Mouse (Mus musculus): Measurements from ENCODE around the gene Lrrc15. TPM values are rescaled to one million over a fixed set of nuclear protein-coding genes. Genes with fewer than 3 reads are reported as not detected.
A peak's percentile ranks its signal among the peaks of the same experiment; 100 is the strongest.

Lrrc15 gene
- polyA plus RNA-seq (2014; fragmentation: Nextera tagmentation; extraction: Ambion mirVana): 0.48 and 0.84 TPM in 2 replicates

- Histone ChIP-seq H3K27me3 (ENCODE audit: control insufficient read depth, insufficient read depth, low read length) (peaks cover 40% of the 10 kb centered on the region), H3K4me1 (ENCODE audit: control insufficient read depth, insufficient read depth, low read length) (peaks cover 7% of the 10 kb centered on the region; the same call in 1 of the 2 replicates), H3K4me3 (ENCODE audit: low read depth, low read length) (peak within 1 kb of the TSS; percentile 31), H3K36me3 (ENCODE audit: control insufficient read depth, insufficient read depth, low read length) (no peaks in the 10 kb centered on the region), H3K4me2 (peak within 1 kb of the TSS; percentile 64), H3K9me3 (replicated peaks; ENCODE audit: control insufficient read depth, low read length) (no peaks in the 10 kb centered on the region), H3K27ac (ENCODE audit: low read depth, low read length) (no peak within 1 kb of the TSS), H3K9ac (ENCODE audit: low read depth, low read length) (no peak within 1 kb of the TSS)
- ATAC-seq (replicated peaks; ENCODE audit: insufficient number of reproducible peaks, low FRiP score, low TSS enrichment): no peak
- WGBS (ENCODE audit: insufficient replicate concordance): 7% methylated on average over 34 of the region's 34 CpGs
Measured at GRCm38 (mm10) chr16:30282844-30283495, at the start of gene Lrrc15. Gene Lrrc15, minus strand, starts transcription at chr16:30283256.

GRCm38 (mm10) chr16:30314236-30314635 is 31.2 kb upstream of the Lrrc15 start:
- Histone ChIP-seq H3K27me3 (ENCODE audit: control insufficient read depth, insufficient read depth, low read length) (peaks cover 20% of the 10 kb centered on the region), H3K36me3 (ENCODE audit: control insufficient read depth, insufficient read depth, low read length) (no peaks in the 10 kb centered on the region), H3K4me2 (no peak overlapping the region), H3K4me3 (ENCODE audit: low read depth, low read length) (no peak overlapping the region), H3K4me1 (ENCODE audit: control insufficient read depth, insufficient read depth, low read length) (peaks cover 4% of the 10 kb centered on the region; the same call in 1 of the 2 replicates), H3K9ac (ENCODE audit: low read depth, low read length) (no peak overlapping the region), H3K9me3 (replicated peaks; ENCODE audit: control insufficient read depth, low read length) (no peaks in the 10 kb centered on the region), H3K27ac (ENCODE audit: low read depth, low read length) (no peak overlapping the region)
- no peak for ATAC-seq (replicated peaks; ENCODE audit: insufficient number of reproducible peaks, low FRiP score, low TSS enrichment)

GRCm38 (mm10) chr16:30310647-30311046 is 27.6 kb upstream of the Lrrc15 start, which contains the start of gene Gp5:
Gene Gp5, minus strand, starts transcription at chr16:30310779.
- Histone ChIP-seq H3K4me1 (ENCODE audit: control insufficient read depth, insufficient read depth, low read length) (peaks cover 14% of the 10 kb centered on the region), H3K4me3 (ENCODE audit: low read depth, low read length) (peak within 1 kb of the TSS; percentile 72), H3K4me2 (peak within 1 kb of the TSS; percentile 100), H3K27ac (ENCODE audit: low read depth, low read length) (no peak within 1 kb of the TSS), H3K9me3 (replicated peaks; ENCODE audit: control insufficient read depth, low read length) (no peaks in the 10 kb centered on the region), H3K36me3 (ENCODE audit: control insufficient read depth, insufficient read depth, low read length) (no peaks in the 10 kb centered on the region), H3K27me3 (ENCODE audit: control insufficient read depth, insufficient read depth, low read length) (peaks cover 51% of the 10 kb centered on the region), H3K9ac (ENCODE audit: low read depth, low read length) (no peak within 1 kb of the TSS)
- no peak for ATAC-seq (replicated peaks; ENCODE audit: insufficient number of reproducible peaks, low FRiP score, low TSS enrichment)

GRCm38 (mm10) chr16:30310171-30310515 is 27.1 kb upstream of the Lrrc15 start:
- Histone ChIP-seq H3K4me1 (ENCODE audit: control insufficient read depth, insufficient read depth, low read length) (peaks cover 14% of the 10 kb centered on the region), H3K9me3 (replicated peaks; ENCODE audit: control insufficient read depth, low read length) (no peaks in the 10 kb centered on the region), H3K9ac (ENCODE audit: low read depth, low read length) (no peak overlapping the region), H3K4me3 (ENCODE audit: low read depth, low read length) (no peak overlapping the region), H3K4me2 (0 out of 2 replicates have a peak overlapping the region, but pooled peaks have one; percentile 100), H3K27me3 (ENCODE audit: control insufficient read depth, insufficient read depth, low read length) (peaks cover 51% of the 10 kb centered on the region), H3K27ac (ENCODE audit: low read depth, low read length) (no peak overlapping the region), H3K36me3 (ENCODE audit: control insufficient read depth, insufficient read depth, low read length) (no peaks in the 10 kb centered on the region)
- 52% methylated on average over 8 of the region's 8 CpGs for WGBS (ENCODE audit: insufficient replicate concordance)
- ATAC-seq (replicated peaks; ENCODE audit: insufficient number of reproducible peaks, low FRiP score, low TSS enrichment): no peak

- ATAC-seq (replicated peaks; ENCODE audit: insufficient number of reproducible peaks, low FRiP score, low TSS enrichment): no peak
- Histone ChIP-seq H3K9ac (ENCODE audit: low read depth, low read length) (no peak overlapping the region), H3K36me3 (ENCODE audit: control insufficient read depth, insufficient read depth, low read length) (no peaks in the 10 kb centered on the region), H3K27me3 (ENCODE audit: control insufficient read depth, insufficient read depth, low read length) (peaks cover 55% of the 10 kb centered on the region), H3K4me2 (peak overlapping the region; percentile 100), H3K4me1 (ENCODE audit: control insufficient read depth, insufficient read depth, low read length) (peaks cover 14% of the 10 kb centered on the region), H3K27ac (ENCODE audit: low read depth, low read length) (no peak overlapping the region), H3K4me3 (ENCODE audit: low read depth, low read length) (peak overlapping the region; percentile 72), H3K9me3 (replicated peaks; ENCODE audit: control insufficient read depth, low read length) (no peaks in the 10 kb centered on the region)
- 5% methylated on average over 34 of the region's 34 CpGs for WGBS (ENCODE audit: insufficient replicate concordance)
Measured at GRCm38 (mm10) chr16:30309395-30310170, 26.5 kb upstream of the Lrrc15 start.

GRCm38 (mm10) chr16:30308616-30309394 is 25.7 kb upstream of the Lrrc15 start:
- Histone ChIP-seq H3K4me1 (ENCODE audit: control insufficient read depth, insufficient read depth, low read length) (peaks cover 14% of the 10 kb centered on the region), H3K36me3 (ENCODE audit: control insufficient read depth, insufficient read depth, low read length) (no peaks in the 10 kb centered on the region), H3K4me3 (ENCODE audit: low read depth, low read length) (peak overlapping the region; percentile 72), H3K9me3 (replicated peaks; ENCODE audit: control insufficient read depth, low read length) (no peaks in the 10 kb centered on the region), H3K4me2 (peak overlapping the region; percentile 100), H3K27ac (ENCODE audit: low read depth, low read length) (no peak overlapping the region), H3K27me3 (ENCODE audit: control insufficient read depth, insufficient read depth, low read length) (peaks cover 57% of the 10 kb centered on the region), H3K9ac (ENCODE audit: low read depth, low read length) (peak overlapping the region; percentile 64)
- under 1% methylated on average over 72 of the region's 72 CpGs for WGBS (ENCODE audit: insufficient replicate concordance)
- no peak for ATAC-seq (replicated peaks; ENCODE audit: insufficient number of reproducible peaks, low FRiP score, low TSS enrichment)

GRCm38 (mm10) chr16:30307961-30308615 is 25.0 kb upstream of the Lrrc15 start:
- no peak overlapping the region for H3K27ac ChIP-seq (ENCODE audit: low read depth, low read length)
- peak overlapping the region; percentile 72 for H3K4me3 ChIP-seq (ENCODE audit: low read depth, low read length)
- ATAC-seq (replicated peaks; ENCODE audit: insufficient number of reproducible peaks, low FRiP score, low TSS enrichment): no peak
- no peaks in the 10 kb centered on the region for H3K36me3 ChIP-seq (ENCODE audit: control insufficient read depth, insufficient read depth, low read length)
- 17% methylated on average over 29 of the region's 29 CpGs for WGBS (ENCODE audit: insufficient replicate concordance)
- H3K4me2 ChIP-seq: peak overlapping the region; percentile 100
- no peaks in the 10 kb centered on the region for H3K9me3 ChIP-seq (replicated peaks; ENCODE audit: control insufficient read depth, low read length)
- peak overlapping the region; percentile 64 for H3K9ac ChIP-seq (ENCODE audit: low read depth, low read length)
- peaks cover 58% of the 10 kb centered on the region for H3K27me3 ChIP-seq (ENCODE audit: control insufficient read depth, insufficient read depth, low read length)
- H3K4me1 ChIP-seq (ENCODE audit: control insufficient read depth, insufficient read depth, low read length): peaks cover 14% of the 10 kb centered on the region

GRCm38 (mm10) chr16:30307306-30307705 is 24.2 kb upstream of the Lrrc15 start:
- H3K36me3 ChIP-seq (ENCODE audit: control insufficient read depth, insufficient read depth, low read length): no peaks in the 10 kb centered on the region
- H3K9ac ChIP-seq (ENCODE audit: low read depth, low read length): no peak overlapping the region
- H3K27me3 ChIP-seq (ENCODE audit: control insufficient read depth, insufficient read depth, low read length): peaks cover 63% of the 10 kb centered on the region
- H3K4me3 ChIP-seq (ENCODE audit: low read depth, low read length): no peak overlapping the region
- H3K4me1 ChIP-seq (ENCODE audit: control insufficient read depth, insufficient read depth, low read length): peaks cover 14% of the 10 kb centered on the region
- WGBS (ENCODE audit: insufficient replicate concordance): 40% methylated on average over 12 of the region's 12 CpGs
- H3K4me2 ChIP-seq: no peak overlapping the region
- no peak overlapping the region for H3K27ac ChIP-seq (ENCODE audit: low read depth, low read length)
- no peak for ATAC-seq (replicated peaks; ENCODE audit: insufficient number of reproducible peaks, low FRiP score, low TSS enrichment)
- H3K9me3 ChIP-seq (replicated peaks; ENCODE audit: control insufficient read depth, low read length): no peaks in the 10 kb centered on the region

All from heart, embryonic 11.5 days (tissue).